Mouse (Mus musculus) stomach, postnatal 0 days (tissue): ENCODE results near the gene Ly6g6c.

Source experiments
- CTCF ChIP-seq: IDR thresholded peaks from 2 replicates; pipeline ENCODE4 v1.5.1; 2016; ENCODE audit warnings: antibody characterized with exemption, low read depth, mild to moderate bottlenecking, moderate library complexity
- EP300 ChIP-seq: optimal IDR thresholded peaks from 2 replicates; pipeline ENCODE3; 2016; ENCODE audit warnings: antibody characterized with exemption

DNA sequence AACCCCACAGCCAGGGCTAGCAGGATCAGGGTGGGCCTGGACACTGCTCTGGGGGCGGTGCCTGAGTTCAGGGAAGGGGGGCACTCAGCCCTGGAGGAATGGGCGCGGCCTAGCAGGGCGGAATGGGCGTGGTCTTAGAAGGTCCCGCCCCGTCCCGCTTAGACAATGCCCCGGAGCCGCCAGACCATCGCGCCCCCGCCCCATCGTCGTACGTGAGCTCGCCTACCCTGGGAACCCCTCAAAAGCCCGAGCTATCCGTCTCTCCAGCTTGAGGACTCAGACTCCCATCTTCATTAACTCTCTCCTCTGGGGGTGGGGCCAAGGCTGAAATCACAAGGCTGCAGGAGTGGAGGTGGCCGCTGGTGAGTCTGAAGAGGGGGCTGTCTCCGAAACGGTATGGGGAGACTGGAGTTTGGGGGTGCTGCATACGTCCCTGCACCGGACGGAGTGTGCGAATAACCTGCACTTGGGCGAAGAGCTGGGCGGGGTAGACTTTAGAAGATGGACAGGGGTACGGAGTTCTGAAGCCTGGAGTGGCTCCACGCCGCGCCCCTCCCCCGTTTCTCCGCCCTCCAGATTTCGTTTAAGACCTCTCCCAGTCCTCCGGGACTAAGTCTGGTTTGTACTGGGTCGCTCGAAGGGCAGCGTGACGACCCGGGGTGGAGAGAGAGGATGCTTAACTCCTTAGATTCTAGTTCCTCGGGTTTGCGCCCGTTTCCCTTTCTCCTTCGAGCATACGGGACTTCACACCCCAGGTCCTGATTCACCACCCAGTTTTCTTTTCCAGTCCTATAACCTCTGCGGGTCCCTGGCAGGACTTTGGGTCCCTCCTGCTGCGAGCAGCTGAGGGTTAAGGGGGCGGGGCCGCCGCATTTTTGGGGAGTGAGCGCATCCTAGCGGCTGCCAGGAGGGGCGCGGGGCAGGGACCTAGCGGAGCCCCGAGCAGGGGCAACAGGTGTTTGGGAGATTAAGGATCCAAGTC is 6.0 kb upstream of the Ly6g6c start, which contains the start of gene Ddah2:
- TF ChIP-seq CTCF (peak; percentile 79), EP300 (no peak)
